Mouse (Mus musculus): ENCODE measurements at regions not wholly inside any gene's neighbourhood (a gene's known extent, or its start where the extent isn't known, plus 50 kb on each side); places are given as distances from the start of the nearest gene placed in this dataset.

- in situ Hi-C loops (cut with MboI, MseI) = loop anchor here (25.0 kb wide), 1 partner anchor 298 kb away; the partner anchor contains the start of genes B430305J03Rik and Rap2b
Observed at GRCm38 (mm10) chr3:61064720-61065119, 62.1 kb downstream of the P2ry1 start.

DNA sequence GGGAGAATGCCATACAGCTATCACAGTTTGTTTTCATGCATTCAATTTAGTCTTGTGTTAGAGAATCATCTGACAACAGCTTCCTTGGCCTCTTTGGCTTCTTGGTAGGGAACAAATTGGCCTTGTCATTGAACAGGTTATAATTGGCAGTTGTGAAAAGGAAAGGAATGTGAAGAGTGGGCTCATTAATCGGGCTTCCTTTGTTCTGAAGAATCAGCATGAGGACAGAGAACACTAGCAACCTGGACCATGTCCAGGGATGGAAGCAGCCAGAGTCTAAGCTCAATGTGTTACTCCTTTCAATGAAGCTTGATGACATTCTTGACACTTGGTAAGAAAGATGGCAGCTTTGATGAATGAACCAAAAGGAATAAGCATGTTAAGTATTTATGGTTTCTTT is 64.5 kb downstream of the P2ry1 start:
- in situ Hi-C loops (cut with MboI, MseI) = loop anchor here (25.0 kb wide), 1 partner anchor 295 kb away; the partner anchor contains the start of genes B430305J03Rik and Rap2b

GRCm38 (mm10) chr3:61068229-61068628 is 65.6 kb downstream of the P2ry1 start:
- in situ Hi-C loops (cut with MboI, MseI) = loop anchor here (25.0 kb wide), 1 partner anchor 294 kb away; the partner anchor contains the start of genes B430305J03Rik and Rap2b

- in situ Hi-C loops (cut with MboI, MseI) = loop anchor here (25.0 kb wide), 1 partner anchor 291 kb away; the partner anchor contains the start of genes B430305J03Rik and Rap2b
Observed at GRCm38 (mm10) chr3:61071041-61071440, 68.4 kb downstream of the P2ry1 start.

GRCm38 (mm10) chr3:61072330-61072729 is 69.7 kb downstream of the P2ry1 start:
- in situ Hi-C loops (cut with MboI, MseI) = loop anchor here (25.0 kb wide), 1 partner anchor 290 kb away; the partner anchor contains the start of genes B430305J03Rik and Rap2b

DNA sequence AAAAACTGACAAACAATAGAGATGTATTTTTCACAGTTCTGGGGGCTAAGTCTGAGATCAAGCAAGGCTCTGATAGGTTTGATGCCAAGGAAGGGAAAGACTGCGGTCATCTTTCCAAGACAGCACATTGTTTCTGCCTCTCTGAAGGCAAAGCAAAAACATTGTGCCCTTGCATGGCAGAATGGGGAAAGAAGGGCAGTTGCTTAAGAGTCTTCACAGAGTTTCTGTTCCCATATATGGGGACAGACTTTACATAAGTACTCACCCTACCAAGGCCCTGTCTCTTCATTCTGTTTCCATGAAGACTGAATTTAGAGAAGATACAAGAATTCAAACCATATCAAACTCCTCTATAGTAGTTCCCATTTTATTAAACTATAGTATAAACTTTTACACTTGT is 70.5 kb downstream of the P2ry1 start:
- in situ Hi-C loops (cut with MboI, MseI) = loop anchor here (25.0 kb wide), 1 partner anchor 289 kb away; the partner anchor contains the start of genes B430305J03Rik and Rap2b

DNA sequence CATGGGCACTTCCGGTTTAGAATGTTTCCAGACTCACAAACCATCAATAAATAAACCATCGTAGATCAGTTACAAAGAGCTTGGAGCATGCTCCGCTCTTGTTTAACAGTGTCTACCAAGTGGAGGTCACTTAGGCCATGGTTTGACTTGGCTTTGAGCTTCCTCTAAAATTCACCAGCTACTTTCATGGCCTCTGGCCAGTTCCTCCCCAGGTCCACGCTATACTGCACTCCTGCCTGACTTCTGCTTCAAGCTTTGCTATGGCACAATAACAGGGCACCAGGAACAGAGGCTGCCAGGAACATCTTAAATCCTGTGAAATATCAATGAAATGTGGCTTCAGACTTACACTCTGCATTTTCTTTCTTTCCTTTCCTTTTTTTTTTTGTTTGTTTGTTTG is 71.2 kb downstream of the P2ry1 start:
- in situ Hi-C loops (cut with MboI, MseI) = loop anchor here (25.0 kb wide), 1 partner anchor 288 kb away; the partner anchor contains the start of genes B430305J03Rik and Rap2b

GRCm38 (mm10) chr3:61075839-61076238 is 73.2 kb downstream of the P2ry1 start:
- in situ Hi-C loops (cut with MboI, MseI) = no loop called here

GRCm38 (mm10) chr3:61089931-61090330 is 87.3 kb downstream of the P2ry1 start:
- in situ Hi-C loops (cut with MboI, MseI) = no loop called here

DNA sequence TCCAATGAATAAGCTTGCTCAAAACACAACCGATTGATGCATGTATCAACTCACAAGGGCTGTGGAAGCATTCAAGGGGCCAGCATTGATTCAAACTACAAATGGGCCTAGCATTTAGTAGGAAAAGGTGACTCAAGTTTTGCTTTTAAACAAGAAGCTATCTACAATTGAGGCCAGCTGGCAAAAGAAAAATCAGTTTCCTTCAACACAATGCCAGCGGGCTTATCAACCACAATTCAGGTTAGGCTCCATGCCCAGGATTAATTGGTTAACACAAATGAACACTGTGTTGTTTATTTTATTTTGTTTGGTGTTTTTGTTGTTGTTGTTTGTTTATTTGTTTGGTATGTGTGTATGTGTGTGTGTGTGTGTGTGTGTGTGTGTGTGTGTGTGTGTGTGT is 89.4 kb downstream of the P2ry1 start:
- in situ Hi-C loops (cut with MboI, MseI) = no loop called here

GRCm38 (mm10) chr3:61116364-61116763 is 113.8 kb downstream of the P2ry1 start:
- in situ Hi-C loops (cut with MboI, MseI) = no loop called here

DNA sequence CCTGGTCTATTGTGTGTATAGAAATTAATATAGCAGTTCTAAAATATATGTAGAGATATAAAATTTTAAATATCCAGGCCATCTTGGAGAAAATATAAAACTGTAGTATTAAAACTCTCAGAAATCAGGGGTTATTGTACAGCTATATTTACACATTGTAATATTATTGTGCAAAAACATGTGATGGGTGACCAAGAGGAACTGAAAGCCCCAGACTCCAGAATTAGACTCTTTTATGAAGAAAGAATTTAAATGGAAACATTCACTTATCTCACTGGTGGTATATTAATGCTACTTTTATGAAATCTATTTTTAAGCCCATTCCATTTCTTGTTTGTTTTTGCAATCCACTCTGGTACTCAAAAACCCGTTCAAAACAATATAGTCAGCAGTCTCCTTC is 130.5 kb downstream of the P2ry1 start:
- in situ Hi-C loops (cut with MboI, MseI) = no loop called here

DNA sequence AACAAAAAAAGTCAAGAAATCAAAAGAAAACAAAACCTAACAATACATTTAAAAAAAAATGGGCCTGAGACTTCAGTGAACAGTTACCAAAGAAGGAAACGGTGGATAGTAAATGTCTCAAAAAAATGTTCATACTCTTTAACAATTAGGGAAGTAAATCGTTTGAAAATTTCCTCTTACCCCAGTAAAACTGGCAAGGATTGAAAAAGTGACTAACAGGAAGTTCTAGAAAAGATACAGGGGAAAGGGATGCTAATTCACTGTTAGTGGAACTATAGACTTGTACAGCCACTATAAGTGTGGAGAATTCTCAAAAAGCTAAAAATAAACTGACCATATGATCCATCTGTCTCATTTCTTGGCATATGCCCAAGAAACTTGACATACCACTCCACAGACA is 151.5 kb downstream of the P2ry1 start:
- in situ Hi-C loops (cut with MboI, MseI) = no loop called here

- in situ Hi-C loops (cut with MboI, MseI) = no loop called here
Observed at GRCm38 (mm10) chr3:61159811-61160210, 157.2 kb downstream of the P2ry1 start.

GRCm38 (mm10) chr3:61161384-61161783 is 158.8 kb downstream of the P2ry1 start:
- in situ Hi-C loops (cut with MboI, MseI) = no loop called here

- in situ Hi-C loops (cut with MboI, MseI) = no loop called here
Observed at GRCm38 (mm10) chr3:61185789-61186188, 175.6 kb upstream of the Rap2b start.

DNA sequence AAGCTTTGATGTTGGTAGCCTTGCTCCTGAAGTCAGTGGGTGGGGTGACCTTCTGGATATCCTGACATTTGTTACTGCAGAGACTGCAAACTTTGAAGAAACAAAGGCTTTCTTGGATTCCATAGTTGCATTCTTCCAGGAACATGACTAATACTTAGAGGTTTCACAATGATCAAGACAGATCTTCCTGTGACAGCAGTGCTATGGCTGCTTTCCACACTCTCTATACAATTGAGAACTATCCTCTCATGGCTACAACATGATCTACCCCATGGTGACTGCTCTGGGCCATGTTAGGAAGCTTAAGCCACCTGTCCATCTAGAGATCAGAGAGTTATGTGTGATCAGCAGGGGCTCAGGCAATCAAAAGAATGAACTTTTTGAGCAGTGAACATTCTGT is 172.8 kb upstream of the Rap2b start:
- in situ Hi-C loops (cut with MboI, MseI) = no loop called here

DNA sequence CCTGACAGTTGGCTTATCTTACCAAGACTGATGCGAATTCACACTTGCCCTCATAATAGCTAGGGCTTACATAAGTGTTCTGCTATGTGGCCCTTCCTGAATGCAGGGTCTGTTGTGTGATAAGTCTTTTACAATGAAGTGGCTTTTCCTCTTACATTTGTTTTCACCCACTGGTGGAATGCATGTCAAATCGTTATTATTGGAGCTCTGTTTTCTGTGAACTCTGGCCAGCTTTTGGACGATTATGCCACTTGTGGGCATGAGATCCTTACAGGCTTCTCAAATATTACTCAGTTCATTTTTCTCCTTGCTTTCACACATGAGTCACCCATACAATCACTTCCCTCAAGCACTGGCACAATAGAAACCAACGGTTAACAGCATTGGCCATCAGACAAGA is 144.9 kb upstream of the Rap2b start:
- in situ Hi-C loops (cut with MboI, MseI) = no loop called here

GRCm38 (mm10) chr3:61224505-61224904 is 136.9 kb upstream of the Rap2b start:
- in situ Hi-C loops (cut with MboI, MseI) = no loop called here

- in situ Hi-C loops (cut with MboI, MseI) = loop anchor here (25.0 kb wide), 1 partner anchor 1237 kb away; no protein-coding TSS in a partner anchor
Observed at GRCm38 (mm10) chr3:61225054-61225453, 136.4 kb upstream of the Rap2b start.

DNA sequence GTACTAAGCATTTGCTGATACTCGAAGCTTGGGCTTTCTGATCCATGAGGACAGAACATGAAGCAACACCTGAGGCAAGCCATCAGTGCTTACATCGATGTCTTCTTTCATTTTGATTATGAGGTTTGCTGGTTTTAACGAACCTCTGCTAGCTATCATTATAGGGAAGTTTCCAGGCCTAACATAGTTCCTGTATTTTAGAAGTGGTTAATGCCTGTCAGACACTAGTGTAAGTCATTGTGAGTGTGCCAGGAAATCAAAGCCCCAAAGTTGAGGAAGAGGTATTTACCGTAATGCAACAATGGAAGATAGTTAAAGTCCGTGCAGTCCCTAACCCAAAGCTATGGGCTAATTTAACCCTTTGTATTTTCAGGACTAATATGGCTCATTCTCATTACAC is 120.1 kb upstream of the Rap2b start:
- in situ Hi-C loops (cut with MboI, MseI) = loop anchor here (25.0 kb wide), 1 partner anchor 1221 kb away; no protein-coding TSS in a partner anchor

GRCm38 (mm10) chr3:61243876-61244527 is 117.4 kb upstream of the Rap2b start:
- in situ Hi-C loops (cut with MboI, MseI) = loop anchor here (25.0 kb wide), 1 partner anchor 1218 kb away; no protein-coding TSS in a partner anchor

DNA sequence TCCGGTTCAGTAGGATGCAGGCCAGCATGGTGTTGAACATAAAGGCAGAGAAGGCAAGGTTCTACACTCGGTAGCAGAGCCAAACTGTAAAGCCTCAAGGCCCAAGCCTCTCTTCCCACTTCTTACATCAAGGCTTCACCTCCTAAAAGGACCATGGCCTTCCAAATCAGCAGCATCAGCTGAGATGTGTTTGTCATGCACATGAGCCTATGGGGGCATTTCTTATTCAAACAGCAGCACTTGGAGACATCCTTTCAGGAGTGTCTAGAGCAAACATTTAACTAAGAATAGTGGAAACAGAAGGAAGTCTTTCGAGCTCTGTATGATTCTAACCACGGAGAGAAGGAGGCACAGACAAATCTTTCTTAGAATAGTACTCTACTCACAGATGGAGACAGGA is 115.0 kb upstream of the Rap2b start:
- in situ Hi-C loops (cut with MboI, MseI) = loop anchor here (25.0 kb wide), 1 partner anchor 1216 kb away; no protein-coding TSS in a partner anchor
